Mouse (Mus musculus) heart, postnatal 0 days (tissue): ENCODE measurements at regions not wholly inside any gene's neighbourhood (a gene's known extent, or its start where the extent isn't known, plus 50 kb on each side); places are given as distances from the start of the nearest gene placed in this dataset.
A peak's percentile ranks its signal among the peaks of the same experiment; 100 is the strongest.

Source experiments
- ATAC-seq: fragments of 200-750 bp; cut with Nextera tagmentation; 2 replicates; pipeline ENCODE4 v1.8.0; 2017; ENCODE audit warnings: low read depth, moderate number of reproducible peaks, moderate library complexity; ENCODE audit not compliant: insufficient read depth
- DNase-seq: peaks from one replicate; pipeline ENCODE4 v3.0.0-alpha.2; 2016; ENCODE audit warnings: low spot score
- H3K27ac ChIP-seq: fragments of 300-500 bp; sonication (generic); 2 replicates; pipeline ENCODE4 v1.5.1; 2014; ENCODE audit warnings: low read depth, mild to moderate bottlenecking
- H3K27me3 ChIP-seq: fragments of 300-500 bp; sonication (generic); 2 replicates; pipeline ENCODE4 v1.6.1; 2014; ENCODE audit warnings: low read length, mixed read lengths; ENCODE audit not compliant: control insufficient read depth, insufficient read depth
- H3K36me3 ChIP-seq: fragments of 300-500 bp; sonication (generic); replicated peaks from 2 replicates; pipeline ENCODE4 v1.6.1; 2014; ENCODE audit warnings: low read length, mixed read lengths; ENCODE audit not compliant: control insufficient read depth, insufficient read depth
- H3K4me1 ChIP-seq: fragments of 300-500 bp; sonication (generic); 2 replicates; pipeline ENCODE4 v1.6.1; 2014; ENCODE audit warnings: antibody characterized with exemption; ENCODE audit not compliant: control insufficient read depth, insufficient read depth
- H3K4me2 ChIP-seq: fragments of 300-500 bp; sonication (generic); 2 replicates; pipeline ENCODE4 v1.6.1; 2014; ENCODE audit warnings: low read depth, mild to moderate bottlenecking, low read length, moderate library complexity
- H3K4me3 ChIP-seq: fragments of 300-500 bp; sonication (generic); 2 replicates; pipeline ENCODE4 v1.5.1; 2014; ENCODE audit warnings: low read depth, low read length
- H3K9ac ChIP-seq: fragments of 300-500 bp; sonication (generic); replicated peaks from 2 replicates; pipeline ENCODE4 v1.6.1; 2014; ENCODE audit warnings: low read depth, low read length, mixed read lengths
- H3K9me3 ChIP-seq: fragments of 300-500 bp; sonication (generic); replicated peaks from 2 replicates; pipeline ENCODE4 v1.6.1; 2016; ENCODE audit warnings: low read length; ENCODE audit not compliant: control insufficient read depth
- CTCF ChIP-seq: IDR thresholded peaks from 2 replicates; pipeline ENCODE4 v1.5.1; 2016; ENCODE audit warnings: antibody characterized with exemption, control low read depth, low read depth
- EP300 ChIP-seq: IDR thresholded peaks from 2 replicates; pipeline ENCODE4 v1.6.1; 2016; ENCODE audit warnings: antibody characterized with exemption, low read depth
- WGBS: fragments of 180-500 bp; shearing (Covaris S2); extraction: QIAGEN DNeasy Blood & Tissue Kit; methylation state at CpG from one replicate; pipeline ENCODE4 v1.1.7; 2014; 5-methylcytosine and 5-hydroxymethylcytosine counted together

- no peaks in the 10 kb centered on the region for H3K9me3 ChIP-seq
- WGBS: 85% methylated on average over 6 of the region's 6 CpGs
- ATAC-seq: 0 out of 2 replicates have a peak, but pooled peaks have one; percentile 19
- no peak for DNase-seq
- H3K4me1 ChIP-seq: no peaks in the 10 kb centered on the region; the same call in 1 of the 2 replicates
- H3K9ac ChIP-seq: no peak overlapping the region
- no peaks in the 10 kb centered on the region for H3K36me3 ChIP-seq
- TF ChIP-seq CTCF (no peak), EP300 (no peak)
- no peak overlapping the region for H3K4me3 ChIP-seq
- no peaks in the 10 kb centered on the region for H3K27me3 ChIP-seq
- no peak overlapping the region for H3K27ac ChIP-seq
- H3K4me2 ChIP-seq: no peak overlapping the region
Measured at GRCm38 (mm10) chr2:167745409-167745808, 55.8 kb upstream of the Tmem189 start.

- no peak overlapping the region for H3K9ac ChIP-seq
- 32% methylated on average over 1 of the region's 1 CpGs for WGBS
- H3K36me3 ChIP-seq: no peaks in the 10 kb centered on the region
- no peak overlapping the region for H3K27ac ChIP-seq
- DNase-seq: no peak
- no peaks in the 10 kb centered on the region for H3K9me3 ChIP-seq
- H3K4me1 ChIP-seq: no peaks in the 10 kb centered on the region; the same call in 1 of the 2 replicates
- TF ChIP-seq CTCF: no peak
- TF ChIP-seq EP300: no peak
- H3K27me3 ChIP-seq: no peaks in the 10 kb centered on the region
- no peak overlapping the region for H3K4me3 ChIP-seq
- H3K4me2 ChIP-seq: no peak overlapping the region
- no peak for ATAC-seq
Measured at GRCm38 (mm10) chr2:167744080-167744479, 54.5 kb upstream of the Tmem189 start.

GRCm38 (mm10) chr2:167742479-167742878, 52.9 kb upstream of the Tmem189 start:
- WGBS: 49% methylated on average over 6 of the region's 6 CpGs
- Histone ChIP-seq H3K36me3 (no peaks in the 10 kb centered on the region), H3K27me3 (no peaks in the 10 kb centered on the region), H3K9me3 (no peaks in the 10 kb centered on the region), H3K4me2 (no peak overlapping the region), H3K27ac (no peak overlapping the region), H3K4me1 (no peaks in the 10 kb centered on the region; the same call in 1 of the 2 replicates), H3K9ac (no peak overlapping the region), H3K4me3 (no peak overlapping the region)
- ATAC-seq: peak; percentile 58; the same call in 1 of the 2 replicates
- TF ChIP-seq CTCF (no peak), EP300 (no peak)
- peak; percentile 36 for DNase-seq

- no peak for ATAC-seq
Measured at GRCm38 (mm10) chr2:167740516-167741189, 51.0 kb upstream of the Tmem189 start.

More at GRCm38 (mm10) chr2:167740516-167741189, 51.0 kb upstream of the Tmem189 start:
- H3K36me3 ChIP-seq: no peaks in the 10 kb centered on the region
- no peaks in the 10 kb centered on the region; the same call in 1 of the 2 replicates for H3K4me1 ChIP-seq
- DNase-seq: no peak
- WGBS: 57% methylated on average over 6 of the region's 6 CpGs
- H3K4me2 ChIP-seq: no peak overlapping the region
- no peak overlapping the region for H3K27ac ChIP-seq
- no peaks in the 10 kb centered on the region for H3K27me3 ChIP-seq
- no peak overlapping the region for H3K4me3 ChIP-seq
- H3K9ac ChIP-seq: no peak overlapping the region
- TF ChIP-seq CTCF (no peak), EP300 (no peak)
- no peaks in the 10 kb centered on the region for H3K9me3 ChIP-seq
